Mouse (Mus musculus) CD4-positive, CD25-positive, alpha-beta regulatory T cell, adult 9 weeks (primary cell): ENCODE results near the gene Fsip1. TPM values are rescaled to one million over a fixed set of nuclear protein-coding genes. Genes with fewer than 3 reads are reported as not detected.

Experiments
- polyA plus RNA-seq: library from polyadenylated mRNA; unstranded; fragments of 100-300 nt; shearing (Covaris generic); gene quantifications from one replicate; pipeline ENCODE4 v1.2.1, GENCODE M21; 2017

The Fsip1 gene
- not detected for polyA plus RNA-seq

GRCm38 (mm10) chr2:118256621-118257053 lies at the start of gene Fsip1:
Fsip1 (minus strand) TSS chr2:118256966.

GRCm38 (mm10) chr2:118111488-118112131 lies 145.2 kb downstream of the Fsip1 start, which contains the start of gene Thbs1:
Thbs1 (plus strand) TSS chr2:118111876.

Other genes starting within 250 kb of the Fsip1 start
- 0.47 TPM for gene Thbs1, start 145.1 kb downstream of the Fsip1 start, polyA plus RNA-seq
- gene Gpr176, start 116.5 kb upstream of the Fsip1 start, polyA plus RNA-seq = not detected
- 9.5 TPM for gene Eif2ak4, start 131.7 kb upstream of the Fsip1 start, polyA plus RNA-seq
- 349 TPM for gene Srp14, start 222.7 kb upstream of the Fsip1 start, polyA plus RNA-seq